Mouse (Mus musculus) bone marrow, adult 2 months (tissue): ENCODE measurements around the gene Gm36079.
"Not testable (repeated sequence)": the region's sequence is repeated elsewhere in the genome, so short reads cannot be mapped to it uniquely, and the experiment has no call there.

Source experiments
- CTCF ChIP-seq: fragments of 200-500 bp; IDR thresholded peaks from 2 replicates; pipeline ENCODE4 v1.5.1; 2011; ENCODE audit warnings: low read length, control low read depth; ENCODE audit not compliant: control insufficient read depth, insufficient read depth
- POLR2A ChIP-seq: fragments of 200-500 bp; IDR thresholded peaks from 2 replicates; pipeline ENCODE4 v1.6.1; 2011; ENCODE audit warnings: low read depth, mild to moderate bottlenecking, control low read depth, low read length, borderline replicate concordance; ENCODE audit not compliant: control insufficient read depth

GRCm38 (mm10) chr13:120052085-120052484 lies 25.3 kb upstream of the Gm36079 start, which contains the start of gene Gm21188:
- not testable (repeated sequence) for TF ChIP-seq POLR2A, CTCF
